Mouse (Mus musculus) lung, embryonic 14.5 days (tissue): Measurements from ENCODE around the gene Cnn1. TPM values are rescaled to one million over a fixed set of nuclear protein-coding genes. Genes with fewer than 3 reads are reported as not detected.

ENCODE experiments used
- ATAC-seq: fragments of 200-750 bp; cut with Nextera tagmentation; 2 replicates; pipeline ENCODE4 v1.8.0; 2017; ENCODE audit warnings: mild to moderate bottlenecking, moderate TSS enrichment, moderate library complexity; ENCODE audit not compliant: insufficient read depth
- DNase-seq: peaks from one replicate; pipeline ENCODE4 v3.0.0-alpha.2; 2015
- H3K27ac ChIP-seq: fragments of 300-500 bp; sonication (generic); 2 replicates; pipeline ENCODE4 v1.5.1; 2014; ENCODE audit warnings: low read depth, mild to moderate bottlenecking, moderate library complexity
- H3K27me3 ChIP-seq: fragments of 300-500 bp; sonication (generic); 2 replicates; pipeline ENCODE4 v1.6.1; 2014; ENCODE audit warnings: low read length, control low read depth; ENCODE audit not compliant: insufficient read depth
- H3K36me3 ChIP-seq: fragments of 300-500 bp; sonication (generic); 2 replicates; pipeline ENCODE4 v1.6.1; 2014; ENCODE audit warnings: control low read depth; ENCODE audit not compliant: insufficient read depth
- H3K4me1 ChIP-seq: fragments of 300-500 bp; sonication (generic); 2 replicates; pipeline ENCODE4 v1.6.1; 2014; ENCODE audit warnings: antibody characterized with exemption, control low read depth; ENCODE audit not compliant: insufficient read depth
- H3K4me2 ChIP-seq: fragments of 300-500 bp; sonication (generic); 2 replicates; pipeline ENCODE4 v1.6.1; 2014; ENCODE audit warnings: mild to moderate bottlenecking
- H3K4me3 ChIP-seq: fragments of 300-500 bp; sonication (generic); 2 replicates; pipeline ENCODE4 v1.5.1; 2014; ENCODE audit warnings: low read depth, low read length
- H3K9ac ChIP-seq: fragments of 300-500 bp; sonication (generic); 2 replicates; pipeline ENCODE4 v1.6.1; 2014
- H3K9me3 ChIP-seq: fragments of 300-500 bp; sonication (generic); 2 replicates; pipeline ENCODE4 v1.6.1; 2016; ENCODE audit warnings: low read depth, low read length, control low read depth
- CTCF ChIP-seq: IDR thresholded peaks from 2 replicates; pipeline ENCODE4 v1.5.1; 2016; ENCODE audit warnings: antibody characterized with exemption, low read depth
- WGBS: fragments of 180-500 bp; shearing (Covaris S2); extraction: QIAGEN DNeasy Blood & Tissue Kit; methylation state at CpG from one replicate; pipeline ENCODE4 v1.1.7; 2014; 5-methylcytosine and 5-hydroxymethylcytosine counted together
- polyA plus RNA-seq: library from polyadenylated mRNA; unstranded; fragments of >200 nt; fragmentation: Nextera tagmentation; extraction: Ambion mirVana; gene quantifications from 2 replicates; pipeline ENCODE4 v1.2.1, GENCODE M21; 2014

The Cnn1 gene
- polyA plus RNA-seq, 1 experiment from 2014 or later = 71.2 TPM

GRCm38 (mm10) chr9:22053657-22054056 is 45.4 kb upstream of the Cnn1 start:
- 21% methylated on average over 6 of the region's 7 CpGs for WGBS
- H3K9ac ChIP-seq = no peak overlapping the region
- H3K27me3 ChIP-seq = peaks cover 66% of the 10 kb centered on the region
- H3K4me3 ChIP-seq = no peak overlapping the region
- H3K4me1 ChIP-seq = peaks cover 12% of the 10 kb centered on the region
- no peak for TF ChIP-seq CTCF
- peaks cover 20% of the 10 kb centered on the region; the same call in 1 of the 2 replicates for H3K36me3 ChIP-seq
- H3K4me2 ChIP-seq = no peak overlapping the region
- ATAC-seq = no peak
- H3K9me3 ChIP-seq = no peaks in the 10 kb centered on the region
- H3K27ac ChIP-seq = no peak overlapping the region
- DNase-seq = peak; percentile 73

DNA sequence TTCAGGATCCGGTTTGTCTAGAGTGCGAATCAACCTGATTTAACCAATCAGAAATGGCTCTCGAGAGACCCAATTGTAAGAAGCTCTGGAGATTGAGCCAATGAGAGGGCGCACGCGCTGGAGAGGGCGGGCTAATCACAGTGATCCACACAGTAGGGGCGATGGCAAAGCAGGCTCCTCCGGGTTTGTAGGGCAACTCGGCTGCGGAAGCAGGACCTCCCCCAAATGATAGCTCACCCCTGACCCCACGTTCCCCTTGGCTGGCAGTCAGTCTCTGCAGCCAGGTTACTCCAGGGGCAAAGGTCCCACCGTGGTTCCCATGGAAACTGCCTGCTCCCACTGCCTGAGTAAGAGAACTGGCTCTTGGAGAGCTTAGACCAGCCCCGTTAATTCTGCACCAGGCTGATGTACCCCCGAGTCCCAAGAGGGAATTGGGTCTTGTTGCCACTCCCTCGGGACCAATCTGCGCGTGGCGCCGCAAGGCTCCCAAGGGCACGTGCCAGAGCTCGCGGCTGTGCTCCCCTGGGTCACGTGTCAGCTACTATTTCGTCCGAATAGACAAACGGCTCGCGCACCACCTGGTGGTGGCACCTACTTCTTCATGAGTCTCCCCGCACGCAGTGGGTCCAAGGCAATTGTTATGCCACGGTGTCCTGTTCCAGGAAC is 44.5 kb upstream of the Cnn1 start:
- peak; percentile 27 for ATAC-seq
- Histone ChIP-seq H3K9ac (no peak overlapping the region), H3K36me3 (peaks cover 27% of the 10 kb centered on the region; the same call in 1 of the 2 replicates), H3K4me1 (peaks cover 12% of the 10 kb centered on the region), H3K9me3 (no peaks in the 10 kb centered on the region), H3K4me3 (no peak overlapping the region), H3K27me3 (peaks cover 59% of the 10 kb centered on the region), H3K4me2 (peak overlapping the region; percentile 13; the same call in 1 of the 2 replicates), H3K27ac (no peak overlapping the region)
- peak; percentile 81 for DNase-seq
- peak; percentile 72 for TF ChIP-seq CTCF
- 3% methylated on average over 32 of the region's 32 CpGs for WGBS

DNA sequence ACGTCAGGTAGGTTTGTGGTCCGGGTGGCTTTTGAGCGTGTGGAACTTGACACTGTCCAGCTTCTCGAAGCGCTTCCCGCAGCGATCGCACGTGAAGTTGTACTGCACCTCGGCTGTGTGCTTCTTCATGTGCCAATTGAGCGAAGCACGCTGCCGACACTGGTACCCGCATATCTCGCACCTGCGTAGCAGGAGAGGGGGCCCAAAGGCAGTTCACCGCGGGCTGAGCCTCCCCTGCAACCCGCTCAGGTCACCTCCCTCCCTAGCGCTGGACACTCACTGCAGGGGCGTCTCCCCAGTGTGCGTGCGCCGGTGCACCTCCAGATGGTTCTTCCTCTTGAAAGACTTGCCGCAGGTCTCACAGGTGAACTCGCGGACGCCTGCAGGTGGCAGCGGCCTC is 43.3 kb upstream of the Cnn1 start:
- Histone ChIP-seq H3K27me3 (peaks cover 48% of the 10 kb centered on the region), H3K4me3 (no peak overlapping the region), H3K27ac (no peak overlapping the region), H3K9ac (no peak overlapping the region), H3K9me3 (no peaks in the 10 kb centered on the region), H3K36me3 (peaks cover 30% of the 10 kb centered on the region; the same call in 1 of the 2 replicates), H3K4me1 (peaks cover 8% of the 10 kb centered on the region; the same call in 1 of the 2 replicates), H3K4me2 (no peak overlapping the region)
- no peak for TF ChIP-seq CTCF
- DNase-seq = no peak
- 32% methylated on average over 29 of the region's 29 CpGs for WGBS
- ATAC-seq = no peak

DNA sequence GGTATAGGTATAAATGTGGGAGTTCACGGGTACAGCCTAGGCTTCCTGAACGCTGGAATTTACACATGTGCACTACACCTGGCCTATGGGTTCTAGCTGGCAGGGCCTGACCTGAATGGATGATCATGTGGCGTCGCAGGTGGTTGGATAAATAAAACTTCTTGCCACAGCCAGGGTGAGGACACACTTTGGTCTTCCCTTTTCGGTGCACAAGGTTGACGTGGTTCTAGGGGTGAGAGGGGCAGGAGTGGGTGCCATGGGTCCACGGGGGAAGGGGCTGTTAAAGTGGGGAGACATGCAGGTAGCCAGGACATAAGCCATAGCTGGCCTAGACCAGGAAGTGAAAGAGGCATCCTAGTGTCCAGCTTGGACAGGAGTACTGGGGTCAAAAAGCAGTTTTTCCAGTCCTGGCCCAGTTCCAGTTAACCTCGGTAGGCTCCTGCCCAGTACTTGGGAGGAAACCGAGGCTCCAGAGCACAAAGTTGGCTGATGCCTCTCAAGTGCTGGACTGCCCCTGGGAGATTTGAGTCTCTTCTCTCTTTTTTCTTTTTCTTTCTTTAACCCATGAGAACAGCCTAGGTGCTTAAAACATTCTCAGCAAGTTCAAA is 42.6 kb upstream of the Cnn1 start:
- peaks cover 30% of the 10 kb centered on the region; the same call in 1 of the 2 replicates for H3K36me3 ChIP-seq
- WGBS = 58% methylated on average over 9 of the region's 9 CpGs
- 0 out of 2 replicates have a peak, but pooled peaks cover 4% of the 10 kb centered on the region for H3K4me1 ChIP-seq
- no peak for TF ChIP-seq CTCF
- no peak for ATAC-seq
- H3K4me2 ChIP-seq = no peak overlapping the region
- H3K9me3 ChIP-seq = no peaks in the 10 kb centered on the region
- H3K27me3 ChIP-seq = peaks cover 41% of the 10 kb centered on the region
- DNase-seq = peak; percentile 9
- no peak overlapping the region for H3K9ac ChIP-seq
- H3K4me3 ChIP-seq = no peak overlapping the region
- H3K27ac ChIP-seq = no peak overlapping the region

DNA sequence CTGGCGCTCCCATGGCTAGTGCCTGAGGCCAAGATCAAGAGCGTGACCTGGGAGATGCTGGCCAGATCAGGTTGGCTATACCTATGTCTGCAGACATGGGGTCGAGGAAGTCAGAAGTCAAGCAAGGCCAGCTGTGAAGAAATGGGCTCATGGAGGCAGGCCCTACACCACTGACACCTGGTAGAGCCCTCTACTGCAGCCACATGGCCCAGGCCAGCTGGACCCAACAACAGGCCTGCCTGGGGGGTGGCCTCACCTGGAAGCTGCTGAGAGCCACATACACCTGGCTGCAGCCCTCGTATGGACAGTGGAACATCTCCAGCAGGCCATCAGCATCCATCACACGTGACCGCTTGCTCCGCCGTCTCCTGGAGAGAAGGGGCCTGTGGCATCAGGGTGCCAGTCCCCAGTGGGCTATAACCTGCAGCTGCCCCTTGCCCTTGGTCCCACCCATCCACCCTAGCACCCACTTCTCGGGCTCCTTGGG is 41.9 kb upstream of the Cnn1 start:
- no peaks in the 10 kb centered on the region for H3K4me1 ChIP-seq
- H3K9me3 ChIP-seq = no peaks in the 10 kb centered on the region
- no peak overlapping the region for H3K4me3 ChIP-seq
- no peak overlapping the region for H3K9ac ChIP-seq
- ATAC-seq = no peak
- DNase-seq = no peak
- TF ChIP-seq CTCF = no peak
- no peak overlapping the region for H3K27ac ChIP-seq
- peaks cover 35% of the 10 kb centered on the region; the same call in 1 of the 2 replicates for H3K36me3 ChIP-seq
- 89% methylated on average over 9 of the region's 9 CpGs for WGBS
- peaks cover 34% of the 10 kb centered on the region for H3K27me3 ChIP-seq
- no peak overlapping the region for H3K4me2 ChIP-seq

DNA sequence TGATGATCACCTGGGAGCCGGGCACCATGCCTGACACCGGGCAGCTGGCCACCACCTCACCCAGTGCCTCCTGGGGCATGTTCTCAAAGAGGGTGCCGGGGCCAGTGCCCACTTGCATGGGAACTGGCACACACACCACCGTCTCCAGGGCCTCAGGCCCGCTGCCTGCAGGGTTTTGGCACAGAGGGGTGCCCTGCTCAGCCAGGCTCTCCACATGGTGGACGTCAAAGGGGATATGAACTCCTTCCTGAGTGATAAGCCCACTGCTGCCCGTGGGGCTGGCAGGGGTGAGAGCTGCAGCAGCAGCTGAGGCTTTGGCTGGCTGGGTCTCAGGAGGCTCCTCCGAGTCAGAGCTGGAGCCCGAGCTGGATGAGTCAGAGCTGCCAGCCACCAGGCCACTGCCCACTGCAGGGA is 41.0 kb upstream of the Cnn1 start:
- 87% methylated on average over 9 of the region's 9 CpGs for WGBS
- no peaks in the 10 kb centered on the region for H3K9me3 ChIP-seq

GRCm38 (mm10) chr9:22061339-22061738 is 37.7 kb upstream of the Cnn1 start:
- H3K9me3 ChIP-seq = no peaks in the 10 kb centered on the region
- H3K4me1 ChIP-seq = no peaks in the 10 kb centered on the region
- no peak overlapping the region for H3K9ac ChIP-seq
- TF ChIP-seq CTCF = no peak
- no peak overlapping the region for H3K27ac ChIP-seq
- no peak overlapping the region for H3K4me3 ChIP-seq
- H3K4me2 ChIP-seq = no peak overlapping the region
- ATAC-seq (no peak), DNase-seq (no peak)
- 85% methylated on average over 2 of the region's 2 CpGs for WGBS
- H3K36me3 ChIP-seq = peaks cover 70% of the 10 kb centered on the region
- H3K27me3 ChIP-seq = no peaks in the 10 kb centered on the region

More for the DNA sequence above, 41.0 kb upstream of the Cnn1 start:
- ATAC-seq (no peak), DNase-seq (no peak)
- H3K27ac ChIP-seq = no peak overlapping the region
- H3K4me3 ChIP-seq = no peak overlapping the region
- peaks cover 41% of the 10 kb centered on the region; the same call in 1 of the 2 replicates for H3K36me3 ChIP-seq
- peaks cover 25% of the 10 kb centered on the region for H3K27me3 ChIP-seq
- H3K4me1 ChIP-seq = no peaks in the 10 kb centered on the region
- no peak for TF ChIP-seq CTCF
- H3K4me2 ChIP-seq = no peak overlapping the region
- no peak overlapping the region for H3K9ac ChIP-seq
